Mouse (Mus musculus) lung, postnatal 0 days (tissue): Measurements from ENCODE around the gene Olfr1378.

Experiments used
- CTCF ChIP-seq: IDR thresholded peaks from 2 replicates; pipeline ENCODE4 v1.5.1; 2016; ENCODE audit warnings: antibody characterized with exemption, mild to moderate bottlenecking
- EP300 ChIP-seq: IDR thresholded peaks from 2 replicates; pipeline ENCODE4 v1.6.1; 2016; ENCODE audit warnings: antibody characterized with exemption, mild to moderate bottlenecking, control low read depth

GRCm38 (mm10) chr11:50931021-50931420, 35.3 kb upstream of the Olfr1378 start:
- TF ChIP-seq CTCF = no peak
- TF ChIP-seq EP300 = no peak
